Mouse (Mus musculus): ENCODE measurements around the gene Tsks. TPM values are rescaled to one million over a fixed set of nuclear protein-coding genes. Genes with fewer than 3 reads are reported as not detected.
A peak's percentile ranks its signal among the peaks of the same experiment; 100 is the strongest.

The Tsks gene
- polyA plus RNA-seq, 1 experiment from 2014 or later: not detected

GRCm38 (mm10) chr7:44974383-44975116, 31.5 kb downstream of the Tsks start, which contains the start of gene Cpt1c:
TSS of gene Cpt1c (minus strand) at chr7:44974851.
- Histone ChIP-seq H3K4me3 (replicated peaks; ENCODE audit: low read depth, low read length) (peak within 1 kb of the TSS; percentile 56), H3K27me3 (ENCODE audit: control insufficient read depth, insufficient read depth, low read length) (no peaks in the 10 kb centered on the region), H3K27ac (replicated peaks; ENCODE audit: low read depth, low read length) (peak within 1 kb of the TSS; percentile 97), H3K4me2 (ENCODE audit: low read length) (peak within 1 kb of the TSS; percentile 96), H3K9ac (replicated peaks; ENCODE audit: low read length) (peak within 1 kb of the TSS; percentile 69), H3K36me3 (ENCODE audit: control insufficient read depth, insufficient read depth, low read length) (peaks cover 38% of the 10 kb centered on the region), H3K4me1 (ENCODE audit: control insufficient read depth, insufficient read depth, low read length) (peaks cover 34% of the 10 kb centered on the region), H3K9me3 (ENCODE audit: control insufficient read depth, low read length) (no peaks in the 10 kb centered on the region)
- DNase-seq: peak; percentile 94
- WGBS: 2% methylated on average over 22 of the region's 22 CpGs
- ATAC-seq (ENCODE audit: low FRiP score, low TSS enrichment): peak; percentile 66

GRCm38 (mm10) chr7:44975117-44975419, 32.1 kb downstream of the Tsks start:
- peak overlapping the region; percentile 96 for H3K4me2 ChIP-seq (ENCODE audit: low read length)
- H3K9me3 ChIP-seq (ENCODE audit: control insufficient read depth, low read length): no peaks in the 10 kb centered on the region
- DNase-seq (no peak), ATAC-seq (ENCODE audit: low FRiP score, low TSS enrichment) (no peak)
- H3K4me1 ChIP-seq (ENCODE audit: control insufficient read depth, insufficient read depth, low read length): peaks cover 34% of the 10 kb centered on the region
- H3K36me3 ChIP-seq (ENCODE audit: control insufficient read depth, insufficient read depth, low read length): peaks cover 43% of the 10 kb centered on the region
- H3K9ac ChIP-seq (replicated peaks; ENCODE audit: low read length): 0 out of 2 replicates have a peak overlapping the region, but pooled peaks have one; percentile 69
- peak overlapping the region; percentile 97 for H3K27ac ChIP-seq (replicated peaks; ENCODE audit: low read depth, low read length)
- WGBS: 17% methylated on average over 6 of the region's 6 CpGs
- H3K27me3 ChIP-seq (ENCODE audit: control insufficient read depth, insufficient read depth, low read length): no peaks in the 10 kb centered on the region
- H3K4me3 ChIP-seq (replicated peaks; ENCODE audit: low read depth, low read length): peak overlapping the region; percentile 56

- no peaks in the 10 kb centered on the region for H3K9me3 ChIP-seq (ENCODE audit: control insufficient read depth, low read length)
- 94% methylated on average over 3 of the region's 3 CpGs for WGBS
- no peaks in the 10 kb centered on the region for H3K27me3 ChIP-seq (ENCODE audit: control insufficient read depth, insufficient read depth, low read length)
- peaks cover 71% of the 10 kb centered on the region for H3K36me3 ChIP-seq (ENCODE audit: control insufficient read depth, insufficient read depth, low read length)
- no peak overlapping the region for H3K4me3 ChIP-seq (replicated peaks; ENCODE audit: low read depth, low read length)
- ATAC-seq (ENCODE audit: low FRiP score, low TSS enrichment) (no peak), DNase-seq (no peak)
- peaks cover 14% of the 10 kb centered on the region for H3K4me1 ChIP-seq (ENCODE audit: control insufficient read depth, insufficient read depth, low read length)
- no peak overlapping the region for H3K27ac ChIP-seq (replicated peaks; ENCODE audit: low read depth, low read length)
- no peak overlapping the region for H3K4me2 ChIP-seq (ENCODE audit: low read length)
- H3K9ac ChIP-seq (replicated peaks; ENCODE audit: low read length): no peak overlapping the region
Observed at GRCm38 (mm10) chr7:44978300-44978699, 35.3 kb downstream of the Tsks start.

- DNase-seq: no peak
- Histone ChIP-seq H3K27ac (replicated peaks; ENCODE audit: low read depth, low read length) (no peak overlapping the region), H3K4me3 (replicated peaks; ENCODE audit: low read depth, low read length) (no peak overlapping the region), H3K9me3 (ENCODE audit: control insufficient read depth, low read length) (no peaks in the 10 kb centered on the region), H3K4me2 (ENCODE audit: low read length) (no peak overlapping the region), H3K27me3 (ENCODE audit: control insufficient read depth, insufficient read depth, low read length) (no peaks in the 10 kb centered on the region), H3K9ac (replicated peaks; ENCODE audit: low read length) (no peak overlapping the region), H3K4me1 (ENCODE audit: control insufficient read depth, insufficient read depth, low read length) (peaks cover 20% of the 10 kb centered on the region), H3K36me3 (ENCODE audit: control insufficient read depth, insufficient read depth, low read length) (peaks cover 67% of the 10 kb centered on the region)
- WGBS: 96% methylated on average over 8 of the region's 8 CpGs
- ATAC-seq (ENCODE audit: low FRiP score, low TSS enrichment): no peak
Observed at GRCm38 (mm10) chr7:44981539-44981938, 38.5 kb downstream of the Tsks start.

- Histone ChIP-seq H3K4me1 (ENCODE audit: control insufficient read depth, insufficient read depth, low read length) (peaks cover 24% of the 10 kb centered on the region), H3K4me3 (replicated peaks; ENCODE audit: low read depth, low read length) (0 out of 2 replicates have a peak overlapping the region, but pooled peaks have one; percentile 3), H3K27ac (replicated peaks; ENCODE audit: low read depth, low read length) (0 out of 2 replicates have a peak overlapping the region, but pooled peaks have one; percentile 45), H3K36me3 (ENCODE audit: control insufficient read depth, insufficient read depth, low read length) (peaks cover 52% of the 10 kb centered on the region), H3K4me2 (ENCODE audit: low read length) (no peak overlapping the region), H3K9ac (replicated peaks; ENCODE audit: low read length) (0 out of 2 replicates have a peak overlapping the region, but pooled peaks have one; percentile 7), H3K9me3 (ENCODE audit: control insufficient read depth, low read length) (no peaks in the 10 kb centered on the region), H3K27me3 (ENCODE audit: control insufficient read depth, insufficient read depth, low read length) (no peaks in the 10 kb centered on the region)
- WGBS: 33% methylated on average over 6 of the region's 6 CpGs
- DNase-seq (peak; percentile 87), ATAC-seq (ENCODE audit: low FRiP score, low TSS enrichment) (no peak)
Observed at GRCm38 (mm10) chr7:44983085-44983484, 40.1 kb downstream of the Tsks start.

GRCm38 (mm10) chr7:44983944-44984832, 41.2 kb downstream of the Tsks start:
- 58% methylated on average over 7 of the region's 7 CpGs for WGBS

GRCm38 (mm10) chr7:44984833-44985164, 41.8 kb downstream of the Tsks start:
- H3K9me3 ChIP-seq (ENCODE audit: control insufficient read depth, low read length): no peaks in the 10 kb centered on the region
- ATAC-seq (ENCODE audit: low FRiP score, low TSS enrichment) (no peak), DNase-seq (no peak)
- 34% methylated on average over 3 of the region's 3 CpGs for WGBS
- H3K36me3 ChIP-seq (ENCODE audit: control insufficient read depth, insufficient read depth, low read length): peaks cover 34% of the 10 kb centered on the region
- H3K4me2 ChIP-seq (ENCODE audit: low read length): peak overlapping the region; percentile 69
- H3K27me3 ChIP-seq (ENCODE audit: control insufficient read depth, insufficient read depth, low read length): no peaks in the 10 kb centered on the region
- H3K27ac ChIP-seq (replicated peaks; ENCODE audit: low read depth, low read length): peak overlapping the region; percentile 94
- peak overlapping the region; percentile 94 for H3K4me3 ChIP-seq (replicated peaks; ENCODE audit: low read depth, low read length)
- H3K4me1 ChIP-seq (ENCODE audit: control insufficient read depth, insufficient read depth, low read length): peaks cover 31% of the 10 kb centered on the region
- no peak overlapping the region for H3K9ac ChIP-seq (replicated peaks; ENCODE audit: low read length)

More at GRCm38 (mm10) chr7:44983944-44984832, 41.2 kb downstream of the Tsks start:
- Histone ChIP-seq H3K4me1 (ENCODE audit: control insufficient read depth, insufficient read depth, low read length) (peaks cover 31% of the 10 kb centered on the region), H3K9me3 (ENCODE audit: control insufficient read depth, low read length) (no peaks in the 10 kb centered on the region), H3K9ac (replicated peaks; ENCODE audit: low read length) (no peak overlapping the region; the same call in 1 of the 2 replicates), H3K36me3 (ENCODE audit: control insufficient read depth, insufficient read depth, low read length) (peaks cover 41% of the 10 kb centered on the region), H3K27ac (replicated peaks; ENCODE audit: low read depth, low read length) (peak overlapping the region; percentile 94; the same call in 1 of the 2 replicates), H3K4me3 (replicated peaks; ENCODE audit: low read depth, low read length) (peak overlapping the region; percentile 94), H3K4me2 (ENCODE audit: low read length) (peak overlapping the region; percentile 69), H3K27me3 (ENCODE audit: control insufficient read depth, insufficient read depth, low read length) (no peaks in the 10 kb centered on the region)
- no peak for DNase-seq
- ATAC-seq (ENCODE audit: low FRiP score, low TSS enrichment): no peak

- Histone ChIP-seq H3K36me3 (ENCODE audit: control insufficient read depth, insufficient read depth, low read length) (peaks cover 25% of the 10 kb centered on the region), H3K27me3 (ENCODE audit: control insufficient read depth, insufficient read depth, low read length) (no peaks in the 10 kb centered on the region), H3K9me3 (ENCODE audit: control insufficient read depth, low read length) (no peaks in the 10 kb centered on the region), H3K27ac (replicated peaks; ENCODE audit: low read depth, low read length) (peak overlapping the region; percentile 94), H3K4me2 (ENCODE audit: low read length) (peak overlapping the region; percentile 69), H3K9ac (replicated peaks; ENCODE audit: low read length) (peak overlapping the region; percentile 94), H3K4me3 (replicated peaks; ENCODE audit: low read depth, low read length) (peak overlapping the region; percentile 94), H3K4me1 (ENCODE audit: control insufficient read depth, insufficient read depth, low read length) (peaks cover 31% of the 10 kb centered on the region)
- WGBS: 1% methylated on average over 44 of the region's 45 CpGs
- DNase-seq: peak; percentile 77
- peak; percentile 10 for ATAC-seq (ENCODE audit: low FRiP score, low TSS enrichment)
Observed at GRCm38 (mm10) chr7:44985595-44986191, 42.7 kb downstream of the Tsks start.
